Mouse (Mus musculus) lung, postnatal 25 days (tissue): Measurements from ENCODE around the gene Mrpl22.
"Not testable (repeated sequence)": the region's sequence is repeated elsewhere in the genome, so short reads cannot be mapped to it uniquely, and the experiment has no call there.

Experiments
- DNase-seq: peaks from one replicate; pipeline ENCODE4 v3.0.0; 2022; ENCODE audit warnings: low spot score

Gene Mrpl22

GRCm38 (mm10) chr11:58228021-58228420 is 56.6 kb downstream of the Mrpl22 start:
- DNase-seq: not testable (repeated sequence)
